Mouse (Mus musculus) erythroid progenitor cell, adult 5-6 weeks (primary cell): ENCODE results near the gene Vav3. TPM values are rescaled to one million over a fixed set of nuclear protein-coding genes. Genes with fewer than 3 reads are reported as not detected.

ENCODE experiments used
- ATAC-seq: replicated peaks from 2 replicates; pipeline ENCODE4 v1.8.0; 2016; ENCODE audit warnings: moderate number of reproducible peaks, mild to moderate bottlenecking, moderate TSS enrichment, inconsistent platforms; ENCODE audit not compliant: poor library complexity, low FRiP score, severe bottlenecking
- total RNA-seq, 2 experiments: library from RNA; stranded (forward) in 1 of 2; stranded (reverse) in 1 of 2; fragments of 150-400 nt in 1 of 2; fragments of 186-747, 209-891 nt in 1 of 2; gene quantifications; 2 replicates each; pipeline versions ENCODE4 v1.2.3 to v1.2.4; 2015 to 2017; ENCODE audit warnings: low replicate concordance in 2 of 2

Gene Vav3
- total RNA-seq, 2 experiments from 2014 or later, result 4.4 to 18.9 TPM

- no peak for ATAC-seq
Observed at GRCm38 (mm10) chr3:109562268-109562667, 221.8 kb downstream of the Vav3 start.

DNA sequence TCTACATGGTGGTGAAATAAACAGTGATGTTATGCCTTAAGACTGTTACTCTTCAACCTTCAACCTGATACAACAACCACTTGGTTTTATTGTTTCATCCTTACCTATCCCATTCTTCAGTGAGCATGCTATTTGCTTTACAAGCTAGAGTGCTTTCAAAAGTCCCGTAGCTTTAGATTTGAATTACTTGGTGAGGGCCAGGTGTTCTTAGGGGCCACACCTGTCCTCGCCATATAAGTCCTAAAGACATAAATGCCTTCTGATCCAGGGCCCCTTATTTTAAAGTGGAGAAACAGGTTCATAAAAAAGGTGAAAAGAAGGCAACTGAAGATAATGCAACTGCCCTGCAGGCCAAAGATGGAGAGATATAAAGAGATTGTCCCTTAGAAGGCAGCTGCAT is 224.0 kb downstream of the Vav3 start:
- no peak for ATAC-seq

DNA sequence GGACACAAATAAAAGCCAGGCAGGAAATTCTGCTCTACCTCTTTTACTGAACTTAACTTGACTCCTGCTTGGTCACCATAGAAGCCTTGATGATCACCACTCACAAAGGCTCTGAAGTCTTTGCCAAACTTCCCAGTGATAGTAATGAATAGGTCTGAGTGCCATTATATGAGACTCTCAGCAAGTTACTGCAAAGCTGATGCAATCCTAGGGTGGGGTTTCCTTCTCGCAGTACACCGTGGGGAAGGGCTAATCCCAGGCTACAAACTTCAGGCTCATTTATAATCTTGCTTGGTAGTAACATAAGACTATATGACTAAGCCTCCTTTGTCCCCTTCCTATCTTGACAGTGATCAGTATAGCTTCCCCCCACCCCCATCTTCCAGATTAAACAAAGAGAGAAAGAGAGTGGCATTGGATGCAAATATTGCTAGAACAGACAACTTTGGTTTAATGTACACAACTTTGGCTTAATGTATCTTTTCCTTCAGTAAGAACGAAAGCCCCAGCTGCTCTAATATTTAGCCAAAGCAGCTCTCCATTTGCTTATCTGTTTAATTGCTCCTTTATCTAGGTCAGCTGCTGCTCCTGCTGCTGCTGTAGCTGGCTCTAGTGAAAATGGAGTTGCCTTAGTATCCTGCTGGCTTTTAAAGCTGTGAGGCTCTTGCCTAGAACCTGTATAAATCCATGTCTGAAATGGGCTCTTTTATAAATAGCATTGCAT is 228.3 kb downstream of the Vav3 start:
- no peak for ATAC-seq

- no peak for ATAC-seq
Observed at GRCm38 (mm10) chr3:109571483-109571882, 231.0 kb downstream of the Vav3 start.

DNA sequence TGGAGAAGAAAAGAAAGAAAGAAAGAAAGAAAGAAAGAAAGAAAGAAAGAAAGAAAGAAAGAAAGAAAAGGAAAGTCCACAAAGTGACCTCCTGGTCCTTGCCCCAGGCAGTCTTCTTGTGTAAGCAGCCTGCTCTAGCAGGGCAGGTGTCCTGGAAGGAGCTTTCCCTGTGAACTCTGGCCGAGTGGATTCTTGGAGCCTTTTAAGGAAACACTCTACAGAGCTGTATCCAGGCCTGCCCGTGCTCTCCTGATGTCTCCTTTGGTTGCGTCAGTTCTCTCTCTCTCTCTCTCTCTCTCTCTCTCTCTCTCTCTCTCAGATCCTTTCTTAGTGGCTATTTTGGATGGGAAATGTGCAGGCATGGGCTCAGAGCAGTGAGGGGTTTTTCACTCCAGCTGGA is 232.4 kb downstream of the Vav3 start:
- no peak for ATAC-seq

DNA sequence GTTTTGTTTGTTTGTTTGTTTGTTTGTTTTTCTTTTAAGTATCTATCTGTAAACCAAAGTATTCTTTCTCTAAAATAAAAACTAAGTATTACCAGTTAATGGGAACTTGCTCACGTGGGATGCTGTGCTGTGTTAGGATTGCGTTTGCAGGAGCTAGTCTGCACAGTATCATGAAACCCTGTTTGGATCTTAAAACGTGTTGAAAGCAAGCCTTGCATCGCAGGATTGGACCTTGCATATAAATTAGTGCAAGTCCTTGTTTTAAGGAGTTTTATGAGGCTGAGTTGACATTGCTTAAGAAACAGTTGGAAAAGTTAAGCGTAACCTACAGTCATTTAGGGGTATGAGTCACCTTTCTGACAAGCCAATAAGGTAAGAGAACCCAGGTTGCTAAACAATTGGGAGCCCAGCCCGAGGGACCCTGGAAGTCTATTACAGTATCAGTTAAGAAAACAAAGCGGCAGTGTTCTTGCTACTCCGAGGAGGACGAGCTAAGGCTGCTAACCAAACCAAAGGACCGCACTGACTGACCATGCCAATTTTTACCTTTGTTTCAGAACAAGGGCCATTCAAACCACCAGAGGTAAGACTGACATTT is 233.2 kb downstream of the Vav3 start:
- ATAC-seq, result no peak

DNA sequence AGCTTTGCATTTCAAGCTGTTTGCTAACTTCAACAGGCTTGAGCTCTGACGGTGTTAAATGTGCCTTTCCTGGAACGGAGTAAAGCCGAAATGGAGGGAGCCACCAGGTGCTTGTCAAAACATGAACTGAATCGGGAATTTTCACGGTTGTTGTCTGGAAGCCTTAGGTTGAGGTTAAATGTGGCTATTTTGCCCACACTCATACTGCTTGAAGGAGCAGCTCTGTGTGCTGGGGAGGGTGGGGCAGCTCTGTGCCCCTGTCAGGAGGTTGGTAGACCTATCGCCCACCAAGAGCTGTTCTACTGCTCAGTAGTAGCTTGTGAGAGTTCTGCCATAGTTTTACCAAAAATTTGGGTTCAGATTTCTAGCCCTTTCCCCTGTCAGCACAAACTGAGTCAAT is 233.7 kb downstream of the Vav3 start:
- no peak for ATAC-seq

GRCm38 (mm10) chr3:109578347-109578746 is 237.9 kb downstream of the Vav3 start:
- no peak for ATAC-seq

DNA sequence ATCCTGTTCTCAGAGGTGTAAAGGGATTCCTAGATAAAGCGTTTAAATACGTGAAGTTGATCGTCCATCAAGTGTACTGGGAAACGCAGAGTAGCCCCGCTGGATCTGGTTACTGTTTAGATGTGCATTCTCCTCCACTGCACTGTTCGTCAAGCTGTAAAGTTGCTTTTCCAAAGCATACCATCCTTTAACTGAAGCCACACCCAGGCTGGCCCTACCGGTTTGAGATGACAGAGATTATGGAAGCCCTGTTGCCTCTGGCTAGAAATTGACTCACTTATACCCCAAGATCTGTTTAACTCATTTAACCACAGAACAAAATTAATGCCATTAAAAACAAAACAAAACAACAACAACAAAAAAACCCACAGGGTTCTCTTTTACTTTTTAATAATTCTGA is 238.5 kb downstream of the Vav3 start:
- ATAC-seq, result no peak

- ATAC-seq, result no peak
Observed at GRCm38 (mm10) chr3:109585946-109586345, 245.5 kb downstream of the Vav3 start.

GRCm38 (mm10) chr3:109592970-109593369 is 252.5 kb downstream of the Vav3 start:
- no peak for ATAC-seq

GRCm38 (mm10) chr3:109596084-109596483 is 255.6 kb downstream of the Vav3 start:
- no peak for ATAC-seq

DNA sequence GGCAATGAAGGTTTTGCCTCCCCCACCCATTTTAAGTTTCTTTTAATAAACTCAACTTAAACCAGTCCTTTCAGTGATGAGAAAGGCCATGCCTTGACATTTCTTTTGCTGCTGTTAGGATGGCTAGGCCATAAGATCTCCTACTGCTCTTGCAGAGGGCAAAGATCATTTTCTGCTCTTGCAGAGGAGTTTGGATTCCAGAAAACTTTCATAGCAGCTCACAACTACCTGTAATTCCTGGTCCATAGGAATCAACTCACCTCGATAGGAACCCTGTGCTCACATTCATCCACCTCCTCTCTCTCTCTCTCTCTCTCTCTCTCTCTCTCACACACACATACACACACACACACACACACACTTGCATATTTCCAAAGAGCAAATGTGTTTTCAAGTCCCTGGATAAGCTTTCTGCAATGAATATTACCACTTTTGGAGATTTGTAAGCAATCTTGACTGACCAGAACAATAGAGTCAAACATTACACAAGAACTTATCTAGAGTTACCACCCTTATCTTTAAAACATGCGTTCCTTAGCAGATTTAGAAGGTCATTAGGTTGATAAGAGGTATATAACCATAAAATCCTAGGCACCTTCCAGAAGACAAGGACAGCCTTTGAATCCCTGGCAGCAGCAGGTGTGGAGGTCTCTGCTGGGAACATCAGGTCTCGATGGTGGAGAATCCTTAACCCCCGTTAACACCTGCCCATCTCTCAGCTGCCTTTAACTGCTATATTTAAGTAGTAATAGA is 260.4 kb downstream of the Vav3 start:
- no peak for ATAC-seq

- ATAC-seq, result no peak
Observed at GRCm38 (mm10) chr3:109602753-109603152, 262.3 kb downstream of the Vav3 start.

DNA sequence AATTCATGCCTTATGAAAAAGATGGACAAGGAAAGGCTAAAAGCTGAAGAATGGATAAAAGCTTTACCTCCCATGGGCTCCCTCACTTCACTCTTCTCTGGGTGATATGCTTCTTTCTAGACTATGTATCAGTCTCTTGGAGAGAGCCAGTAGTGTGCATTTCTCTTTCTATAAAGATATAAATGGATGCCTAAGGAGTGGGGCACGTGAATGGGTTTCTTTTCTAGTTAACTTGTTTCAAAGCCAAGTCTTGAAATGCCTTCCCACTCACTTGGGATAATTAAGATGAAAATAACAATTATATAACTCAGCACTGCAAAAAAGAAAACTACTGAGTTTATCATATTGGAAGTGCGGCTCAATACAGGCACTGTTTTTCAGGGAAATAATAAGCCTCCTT is 265.7 kb downstream of the Vav3 start:
- no peak for ATAC-seq

DNA sequence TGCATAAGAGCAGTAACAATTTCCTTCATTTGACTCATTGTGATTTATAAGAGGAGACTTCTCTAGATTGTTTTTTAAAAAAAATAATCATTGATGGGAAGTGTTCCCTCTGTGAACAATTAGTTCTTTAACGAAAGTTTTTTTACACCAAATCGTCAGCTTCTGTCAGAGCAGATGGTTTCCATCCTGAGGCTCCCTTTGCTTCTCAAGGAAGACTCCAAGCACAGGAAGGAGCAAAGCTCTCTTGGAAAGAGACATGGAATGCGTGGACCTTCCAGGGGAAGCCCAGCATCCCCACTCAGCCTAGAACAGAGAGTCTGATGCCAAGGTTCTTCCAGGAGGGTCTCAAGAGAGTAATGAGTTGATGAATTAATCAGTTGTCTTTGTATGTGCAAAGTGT is 281.3 kb downstream of the Vav3 start:
- ATAC-seq, result no peak

DNA sequence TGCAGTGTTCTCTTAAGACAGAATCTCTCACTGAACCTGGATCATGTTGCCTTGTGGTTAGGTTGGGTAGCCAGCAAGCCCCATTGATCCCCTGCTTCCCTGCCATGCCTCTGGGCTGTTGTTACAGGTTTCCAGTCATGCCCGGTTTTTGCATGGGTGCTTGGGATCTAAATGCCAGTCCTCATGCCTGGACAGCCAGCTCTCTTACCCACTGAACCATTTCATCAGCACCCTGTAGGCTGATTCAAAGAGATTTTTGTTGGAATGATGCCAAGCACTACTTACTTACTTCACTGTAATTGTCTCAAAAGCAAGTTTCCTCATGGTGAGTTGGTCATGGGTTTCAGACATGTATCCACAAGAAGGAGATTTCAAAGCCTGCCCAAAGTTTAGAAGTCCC is 281.9 kb downstream of the Vav3 start:
- ATAC-seq, result no peak

DNA sequence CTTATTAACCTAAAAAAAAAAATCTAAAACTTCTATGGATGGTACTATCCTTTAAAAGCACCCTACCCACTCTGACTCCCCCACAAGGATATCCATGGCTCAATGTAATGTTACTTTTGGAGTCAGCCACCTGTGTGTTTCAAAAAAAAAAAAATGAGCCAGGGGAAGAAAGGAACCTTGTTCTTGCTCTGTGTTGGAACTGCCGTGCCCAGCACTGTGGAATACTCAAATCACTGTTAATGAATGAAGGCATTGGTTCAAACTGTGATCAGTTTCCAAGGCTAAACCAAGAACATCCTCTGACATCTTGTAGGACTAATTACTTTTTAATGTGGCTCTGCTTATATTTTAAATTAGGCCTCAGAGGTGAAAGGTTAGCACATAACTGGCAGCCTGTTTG is 282.4 kb downstream of the Vav3 start:
- no peak for ATAC-seq

DNA sequence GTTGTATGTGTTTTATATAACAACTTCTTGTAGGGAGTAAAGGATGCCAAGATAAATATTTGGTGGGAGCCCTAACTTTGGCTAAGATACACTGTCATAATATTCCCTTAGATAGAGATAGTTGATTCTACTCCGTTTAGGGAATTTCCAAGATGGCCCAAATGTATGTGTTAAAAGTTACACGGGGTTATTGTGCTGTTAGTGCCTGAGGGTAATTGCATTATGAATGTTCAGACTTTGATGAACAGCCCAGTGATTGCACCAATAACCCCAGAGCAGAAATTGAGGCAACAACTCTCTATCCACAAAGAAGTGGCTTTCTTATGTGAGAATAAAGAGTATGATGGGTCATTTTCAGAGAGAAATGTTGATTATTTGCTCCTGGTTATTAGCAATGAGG is 283.3 kb downstream of the Vav3 start:
- no peak for ATAC-seq

GRCm38 (mm10) chr3:109636045-109636444 is 295.6 kb downstream of the Vav3 start:
- ATAC-seq, result no peak

DNA sequence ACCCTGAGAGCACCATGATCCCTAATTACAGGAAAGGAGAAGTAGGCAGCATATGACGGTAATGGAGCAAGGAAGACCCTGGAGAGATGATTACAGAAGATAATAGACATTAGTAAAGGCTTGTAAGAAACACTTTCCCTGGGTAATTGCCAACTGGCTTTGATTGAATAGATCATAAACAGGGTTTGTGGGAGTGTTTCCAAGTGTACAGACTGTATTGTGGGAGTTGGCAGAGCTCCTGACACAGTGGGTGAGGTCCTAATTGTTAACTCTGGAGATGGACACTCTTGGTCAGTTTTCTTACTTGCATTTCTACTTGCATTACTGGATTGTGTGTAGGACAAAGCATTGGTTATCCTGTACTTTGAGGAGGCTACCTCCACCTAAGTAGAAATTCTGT is 298.9 kb downstream of the Vav3 start:
- no peak for ATAC-seq
